Mouse (Mus musculus): Measurements from ENCODE around the gene Tex38. TPM values are rescaled to one million over a fixed set of nuclear protein-coding genes. Genes with fewer than 3 reads are reported as not detected.

Tex38 gene
- polyA plus RNA-seq, 1 experiment = not detected

GRCm38 (mm10) chr4:115825271-115825670 is 44.5 kb upstream of the Tex38 start:
- Histone ChIP-seq H3K27ac (ENCODE audit: insufficient read depth, low read length) (no peak overlapping the region), H3K4me1 (ENCODE audit: control insufficient read depth, insufficient read depth, low read length) (peaks cover 5% of the 10 kb centered on the region), H3K27me3 (ENCODE audit: control insufficient read depth, insufficient read depth, low read length, poor library complexity, severe bottlenecking) (no peaks in the 10 kb centered on the region), H3K4me3 (ENCODE audit: low read depth, low read length) (no peak overlapping the region), H3K9me3 (replicated peaks; ENCODE audit: control insufficient read depth, insufficient read depth, low read length, poor library complexity, severe bottlenecking) (no peaks in the 10 kb centered on the region), H3K9ac (ENCODE audit: low read depth, poor library complexity, severe bottlenecking) (no peak overlapping the region), H3K36me3 (ENCODE audit: control insufficient read depth, insufficient read depth, low read length, poor library complexity, severe bottlenecking) (no peaks in the 10 kb centered on the region)
- TF ChIP-seq EP300 (IDR thresholded peaks at IDR 0.05; ENCODE audit: insufficient read depth, low read depth, low read length) = no peak
- no peak for TF ChIP-seq POLR2A (IDR thresholded peaks at IDR 0.05; ENCODE audit: insufficient read depth, low read length)
- no peak for TF ChIP-seq CTCF (IDR thresholded peaks at IDR 0.05; ENCODE audit: low read depth, low read length)

- no peak overlapping the region for H3K4me3 ChIP-seq (ENCODE audit: low read depth, low read length)
- H3K9ac ChIP-seq (ENCODE audit: low read depth, poor library complexity, severe bottlenecking) = no peak overlapping the region
- H3K27me3 ChIP-seq (ENCODE audit: control insufficient read depth, insufficient read depth, low read length, poor library complexity, severe bottlenecking) = no peaks in the 10 kb centered on the region
- no peaks in the 10 kb centered on the region for H3K9me3 ChIP-seq (replicated peaks; ENCODE audit: control insufficient read depth, insufficient read depth, low read length, poor library complexity, severe bottlenecking)
- no peaks in the 10 kb centered on the region for H3K36me3 ChIP-seq (ENCODE audit: control insufficient read depth, insufficient read depth, low read length, poor library complexity, severe bottlenecking)
- TF ChIP-seq EP300 (IDR thresholded peaks at IDR 0.05; ENCODE audit: insufficient read depth, low read depth, low read length) (no peak), POLR2A (IDR thresholded peaks at IDR 0.05; ENCODE audit: insufficient read depth, low read length) (no peak), CTCF (IDR thresholded peaks at IDR 0.05; ENCODE audit: low read depth, low read length) (no peak)
- H3K27ac ChIP-seq (ENCODE audit: insufficient read depth, low read length) = no peak overlapping the region
- H3K4me1 ChIP-seq (ENCODE audit: control insufficient read depth, insufficient read depth, low read length) = peaks cover 5% of the 10 kb centered on the region
Measured at GRCm38 (mm10) chr4:115824178-115824577, 43.4 kb upstream of the Tex38 start.

GRCm38 (mm10) chr4:115821928-115822327 is 41.1 kb upstream of the Tex38 start:
- Histone ChIP-seq H3K9me3 (replicated peaks; ENCODE audit: control insufficient read depth, insufficient read depth, low read length, poor library complexity, severe bottlenecking) (no peaks in the 10 kb centered on the region), H3K4me3 (ENCODE audit: low read depth, low read length) (no peak overlapping the region), H3K9ac (ENCODE audit: low read depth, poor library complexity, severe bottlenecking) (no peak overlapping the region), H3K27me3 (ENCODE audit: control insufficient read depth, insufficient read depth, low read length, poor library complexity, severe bottlenecking) (no peaks in the 10 kb centered on the region), H3K4me1 (ENCODE audit: control insufficient read depth, insufficient read depth, low read length) (peaks cover 5% of the 10 kb centered on the region), H3K36me3 (ENCODE audit: control insufficient read depth, insufficient read depth, low read length, poor library complexity, severe bottlenecking) (no peaks in the 10 kb centered on the region), H3K27ac (ENCODE audit: insufficient read depth, low read length) (no peak overlapping the region)
- TF ChIP-seq EP300 (IDR thresholded peaks at IDR 0.05; ENCODE audit: insufficient read depth, low read depth, low read length) (no peak), CTCF (IDR thresholded peaks at IDR 0.05; ENCODE audit: low read depth, low read length) (no peak), POLR2A (IDR thresholded peaks at IDR 0.05; ENCODE audit: insufficient read depth, low read length) (no peak)

- Histone ChIP-seq H3K27ac (ENCODE audit: insufficient read depth, low read length) (no peak overlapping the region), H3K4me1 (ENCODE audit: control insufficient read depth, insufficient read depth, low read length) (peaks cover 5% of the 10 kb centered on the region), H3K27me3 (ENCODE audit: control insufficient read depth, insufficient read depth, low read length, poor library complexity, severe bottlenecking) (no peaks in the 10 kb centered on the region), H3K4me3 (ENCODE audit: low read depth, low read length) (no peak overlapping the region), H3K9ac (ENCODE audit: low read depth, poor library complexity, severe bottlenecking) (no peak overlapping the region), H3K36me3 (ENCODE audit: control insufficient read depth, insufficient read depth, low read length, poor library complexity, severe bottlenecking) (no peaks in the 10 kb centered on the region), H3K9me3 (replicated peaks; ENCODE audit: control insufficient read depth, insufficient read depth, low read length, poor library complexity, severe bottlenecking) (no peaks in the 10 kb centered on the region)
- TF ChIP-seq EP300 (IDR thresholded peaks at IDR 0.05; ENCODE audit: insufficient read depth, low read depth, low read length) (no peak), CTCF (IDR thresholded peaks at IDR 0.05; ENCODE audit: low read depth, low read length) (no peak), POLR2A (IDR thresholded peaks at IDR 0.05; ENCODE audit: insufficient read depth, low read length) (no peak)
Measured at GRCm38 (mm10) chr4:115821431-115821830, 40.6 kb upstream of the Tex38 start.

GRCm38 (mm10) chr4:115820944-115821343 is 40.1 kb upstream of the Tex38 start:
- Histone ChIP-seq H3K4me3 (ENCODE audit: low read depth, low read length) (no peak overlapping the region), H3K27ac (ENCODE audit: insufficient read depth, low read length) (no peak overlapping the region), H3K4me1 (ENCODE audit: control insufficient read depth, insufficient read depth, low read length) (peaks cover 5% of the 10 kb centered on the region), H3K9ac (ENCODE audit: low read depth, poor library complexity, severe bottlenecking) (no peak overlapping the region), H3K9me3 (replicated peaks; ENCODE audit: control insufficient read depth, insufficient read depth, low read length, poor library complexity, severe bottlenecking) (no peaks in the 10 kb centered on the region), H3K27me3 (ENCODE audit: control insufficient read depth, insufficient read depth, low read length, poor library complexity, severe bottlenecking) (no peaks in the 10 kb centered on the region), H3K36me3 (ENCODE audit: control insufficient read depth, insufficient read depth, low read length, poor library complexity, severe bottlenecking) (no peaks in the 10 kb centered on the region)
- no peak for TF ChIP-seq CTCF (IDR thresholded peaks at IDR 0.05; ENCODE audit: low read depth, low read length)
- TF ChIP-seq EP300 (IDR thresholded peaks at IDR 0.05; ENCODE audit: insufficient read depth, low read depth, low read length) = no peak
- no peak for TF ChIP-seq POLR2A (IDR thresholded peaks at IDR 0.05; ENCODE audit: insufficient read depth, low read length)

- Histone ChIP-seq H3K27me3 (ENCODE audit: control insufficient read depth, insufficient read depth, low read length, poor library complexity, severe bottlenecking) (no peaks in the 10 kb centered on the region), H3K9me3 (replicated peaks; ENCODE audit: control insufficient read depth, insufficient read depth, low read length, poor library complexity, severe bottlenecking) (no peaks in the 10 kb centered on the region), H3K4me3 (ENCODE audit: low read depth, low read length) (no peak overlapping the region), H3K36me3 (ENCODE audit: control insufficient read depth, insufficient read depth, low read length, poor library complexity, severe bottlenecking) (0 out of 2 replicates have a peak, but pooled peaks cover 4% of the 10 kb centered on the region), H3K27ac (ENCODE audit: insufficient read depth, low read length) (no peak overlapping the region), H3K9ac (ENCODE audit: low read depth, poor library complexity, severe bottlenecking) (no peak overlapping the region), H3K4me1 (ENCODE audit: control insufficient read depth, insufficient read depth, low read length) (peaks cover 5% of the 10 kb centered on the region)
- no peak for TF ChIP-seq CTCF (IDR thresholded peaks at IDR 0.05; ENCODE audit: low read depth, low read length)
Measured at GRCm38 (mm10) chr4:115820199-115820598, 39.4 kb upstream of the Tex38 start.
